In genomic region chr5:151055426-151056090, GRCm38 (mm10) we compare ENCODE assay signal across 10 mouse cellular contexts.
A peak's percentile ranks its signal among the peaks of the same experiment; 100 is the strongest.
DNase-seq lines count a peak whose midpoint lies in the region; ATAC-seq and TF ChIP-seq lines count a peak whose summit lies in the region.
"Had no signal": no experiment of that assay in that cellular context is flagged by ENCODE, and none has a peak within 500 bp of the region (broad histone marks: within the 10 kb centered on the region; RNA-seq: fewer than 3 reads in every experiment).

No protein-coding gene starts in this region.

- intact Hi-C loops in heart, postnatal 14 days (cut with DNase I) = loop anchor here (5.0 kb wide), 2 partner anchors 77 to 137 kb away; no protein-coding TSS in a partner anchor

- H3K9me3 ChIP-seq in heart, postnatal 0 days (replicated peaks; ENCODE audit: control insufficient read depth, low read length) = 0 out of 2 replicates have a peak, but pooled peaks cover 3% of the 10 kb centered on the region
- peaks cover 3% of the 10 kb centered on the region; the same call in 1 of the 2 replicates for H3K9me3 ChIP-seq in lung, embryonic 16.5 days (ENCODE audit: control insufficient read depth, low read length)
- H3K9me3 ChIP-seq: forebrain, embryonic 15.5 days; liver, embryonic 15.5 days had no signal

- no peak for DNase-seq in heart, postnatal 0 days (ENCODE audit: low spot score)
- no peak for DNase-seq in heart, postnatal 14 days
- no peak for DNase-seq in lung, postnatal 36 days
- peak; percentile 13 for DNase-seq in NIH3T3 (ENCODE audit: low read depth)
- DNase-seq in lung, postnatal 10 days = peak; percentile 37
- DNase-seq in cerebellum, postnatal 36 days = no peak
- no peak for DNase-seq in right cerebral cortex, adult 18-20 months

- no peak overlapping the region for H3K4me2 ChIP-seq in heart, postnatal 0 days (ENCODE audit: low read depth, low read length)
- no peak overlapping the region for H3K4me2 ChIP-seq in lung, embryonic 16.5 days (ENCODE audit: low read depth, low read length)
- H3K4me2 ChIP-seq: forebrain, embryonic 15.5 days; liver, embryonic 15.5 days had no signal

- 93% methylated on average over 11 of the region's 11 CpGs for WGBS in heart, postnatal 0 days
- WGBS in lung, embryonic 16.5 days = 88% methylated on average over 11 of the region's 11 CpGs

- peak overlapping the region; percentile 75 for H3K27ac ChIP-seq in heart, postnatal 0 days (ENCODE audit: low read depth)
- peak overlapping the region; percentile 87 for H3K27ac ChIP-seq in lung, embryonic 16.5 days (ENCODE audit: low read length)
- H3K27ac ChIP-seq: liver, embryonic 15.5 days had no signal

- peaks cover 19% of the 10 kb centered on the region for H3K36me3 ChIP-seq in heart, postnatal 0 days (replicated peaks; ENCODE audit: control insufficient read depth, insufficient read depth, low read length)
- H3K36me3 ChIP-seq in lung, embryonic 16.5 days (ENCODE audit: control insufficient read depth, insufficient read depth, low read length) = peaks cover 32% of the 10 kb centered on the region
- H3K36me3 ChIP-seq: forebrain, embryonic 15.5 days had no signal

- no peak for ATAC-seq in heart, postnatal 0 days (ENCODE audit: insufficient read depth, low read depth)
- no peak for ATAC-seq in lung, embryonic 16.5 days (ENCODE audit: low read depth)

- TF ChIP-seq CTCF in heart, postnatal 0 days (IDR thresholded peaks at IDR 0.05; ENCODE audit: low read depth) = no peak

- no peak for TF ChIP-seq EP300 in heart, postnatal 0 days (IDR thresholded peaks at IDR 0.05; ENCODE audit: low read depth)

- no peaks in the 10 kb centered on the region for H3K27me3 ChIP-seq in heart, postnatal 0 days (ENCODE audit: control insufficient read depth, insufficient read depth, low read length)
- no peaks in the 10 kb centered on the region for H3K27me3 ChIP-seq in lung, embryonic 16.5 days (ENCODE audit: control insufficient read depth, insufficient read depth, low read depth, low read length)
- H3K27me3 ChIP-seq: forebrain, embryonic 15.5 days; liver, embryonic 15.5 days had no signal

- H3K4me1 ChIP-seq in heart, postnatal 0 days (ENCODE audit: control insufficient read depth, insufficient read depth) = 0 out of 2 replicates have a peak, but pooled peaks cover 10% of the 10 kb centered on the region
- peaks cover 35% of the 10 kb centered on the region for H3K4me1 ChIP-seq in lung, embryonic 16.5 days (replicated peaks; ENCODE audit: control insufficient read depth, insufficient read depth, low read length)
- H3K4me1 ChIP-seq: liver, embryonic 15.5 days had no signal

- no peak overlapping the region for H3K4me3 ChIP-seq in heart, postnatal 0 days (ENCODE audit: low read depth, low read length)
- H3K4me3 ChIP-seq in lung, embryonic 16.5 days (ENCODE audit: low read length) = no peak overlapping the region
- H3K4me3 ChIP-seq: forebrain, embryonic 15.5 days; liver, embryonic 15.5 days had no signal

- H3K9ac ChIP-seq in heart, postnatal 0 days (replicated peaks; ENCODE audit: low read depth, low read length) = no peak overlapping the region
- no peak overlapping the region for H3K9ac ChIP-seq in lung, embryonic 16.5 days (ENCODE audit: low read length)
- H3K9ac ChIP-seq: forebrain, embryonic 15.5 days; liver, embryonic 15.5 days had no signal

Comparison
In these comparisons a context has a peak if more than half of its experiments do, and no peak if none do; other contexts are left out.
1. DNase-seq: peak in NIH3T3 (single experiment) and lung, postnatal 10 days (single experiment); none in heart, postnatal 0 days (single experiment), heart, postnatal 14 days (0 of 2), lung, postnatal 36 days (single experiment), cerebellum, postnatal 36 days (0 of 2) and right cerebral cortex, adult 18-20 months (single experiment).